Mouse (Mus musculus): ENCODE results near the gene G6pc3. TPM values are rescaled to one million over a fixed set of nuclear protein-coding genes. Genes with fewer than 3 reads are reported as not detected.
"Not testable (repeated sequence)": the region's sequence is repeated elsewhere in the genome, so short reads cannot be mapped to it uniquely, and the experiment has no call there.

The G6pc3 gene
- polyA plus RNA-seq, 1 experiment: 33.0 TPM

DNA sequence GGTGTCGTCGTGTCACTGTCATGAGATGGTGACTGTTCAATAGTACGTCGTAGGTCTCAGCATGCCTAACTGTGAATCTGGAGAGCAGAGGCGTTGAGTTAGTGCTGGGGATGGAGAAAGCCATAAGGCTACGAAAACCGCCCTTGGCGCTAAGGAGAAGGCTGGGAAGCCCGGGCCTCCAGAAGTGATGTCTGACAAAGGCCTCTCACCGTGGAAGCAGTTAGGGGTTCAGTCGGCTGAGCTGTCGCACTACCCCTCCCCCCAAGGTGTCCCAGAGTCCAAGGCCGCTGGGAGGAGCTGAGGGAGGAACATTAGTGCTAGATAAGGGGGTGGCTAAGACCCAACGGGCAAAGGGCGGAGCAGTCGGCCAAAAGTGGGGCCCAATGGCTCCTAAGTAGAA, 43.4 kb upstream of the G6pc3 start:
- no peaks in the 10 kb centered on the region for H3K36me3 ChIP-seq (ENCODE audit: control insufficient read depth, insufficient read depth, low read length, poor library complexity, severe bottlenecking)
- H3K27me3 ChIP-seq (ENCODE audit: control insufficient read depth, insufficient read depth, low read length, poor library complexity, severe bottlenecking): no peaks in the 10 kb centered on the region
- no peaks in the 10 kb centered on the region for H3K4me1 ChIP-seq (ENCODE audit: control insufficient read depth, insufficient read depth, low read length)
- TF ChIP-seq EP300 (IDR thresholded peaks at IDR 0.05; ENCODE audit: insufficient read depth, low read depth, low read length) (no peak), POLR2A (IDR thresholded peaks at IDR 0.05; ENCODE audit: insufficient read depth, low read length) (no peak), CTCF (IDR thresholded peaks at IDR 0.05; ENCODE audit: low read depth, low read length) (no peak)
- H3K9me3 ChIP-seq (replicated peaks; ENCODE audit: control insufficient read depth, insufficient read depth, low read length, poor library complexity, severe bottlenecking): no peaks in the 10 kb centered on the region
- no peak overlapping the region for H3K9ac ChIP-seq (ENCODE audit: low read depth, poor library complexity, severe bottlenecking)
- peak overlapping the region; percentile 52 for H3K4me3 ChIP-seq (ENCODE audit: low read depth, low read length)
- H3K27ac ChIP-seq (ENCODE audit: insufficient read depth, low read length): no peak overlapping the region

DNA sequence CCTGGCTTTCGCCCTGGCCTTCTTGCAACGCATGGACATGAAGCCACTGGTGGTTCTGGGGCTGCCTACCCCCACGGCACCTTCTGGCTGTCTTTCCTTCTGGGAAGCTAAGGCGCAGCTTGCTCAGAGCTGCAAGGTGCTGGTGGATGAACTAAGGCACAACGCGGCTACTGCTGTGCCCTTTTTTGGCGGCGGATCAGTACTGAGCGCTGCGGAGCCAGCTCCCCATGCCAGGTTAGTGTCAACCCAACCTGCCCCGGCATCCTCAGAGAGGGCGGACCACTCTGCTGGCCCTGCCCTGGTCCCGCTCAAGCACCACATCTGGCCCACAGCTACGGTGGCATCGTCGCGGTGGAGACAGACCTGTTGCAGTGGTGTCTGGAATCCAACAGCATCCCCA, 42.9 kb upstream of the G6pc3 start:
- Histone ChIP-seq H3K27ac (ENCODE audit: insufficient read depth, low read length) (no peak overlapping the region), H3K9ac (ENCODE audit: low read depth, poor library complexity, severe bottlenecking) (no peak overlapping the region), H3K27me3 (ENCODE audit: control insufficient read depth, insufficient read depth, low read length, poor library complexity, severe bottlenecking) (no peaks in the 10 kb centered on the region), H3K9me3 (replicated peaks; ENCODE audit: control insufficient read depth, insufficient read depth, low read length, poor library complexity, severe bottlenecking) (no peaks in the 10 kb centered on the region), H3K4me3 (ENCODE audit: low read depth, low read length) (peak overlapping the region; percentile 52), H3K36me3 (ENCODE audit: control insufficient read depth, insufficient read depth, low read length, poor library complexity, severe bottlenecking) (no peaks in the 10 kb centered on the region), H3K4me1 (ENCODE audit: control insufficient read depth, insufficient read depth, low read length) (no peaks in the 10 kb centered on the region)
- TF ChIP-seq CTCF (IDR thresholded peaks at IDR 0.05; ENCODE audit: low read depth, low read length): no peak
- no peak for TF ChIP-seq EP300 (IDR thresholded peaks at IDR 0.05; ENCODE audit: insufficient read depth, low read depth, low read length)
- TF ChIP-seq POLR2A (IDR thresholded peaks at IDR 0.05; ENCODE audit: insufficient read depth, low read length): no peak

GRCm38 (mm10) chr11:102147213-102147989, 42.0 kb upstream of the G6pc3 start:
- Histone ChIP-seq H3K36me3 (ENCODE audit: control insufficient read depth, insufficient read depth, low read length, poor library complexity, severe bottlenecking) (no peaks in the 10 kb centered on the region), H3K9ac (ENCODE audit: low read depth, poor library complexity, severe bottlenecking) (no peak overlapping the region), H3K27ac (ENCODE audit: insufficient read depth, low read length) (no peak overlapping the region), H3K4me3 (ENCODE audit: low read depth, low read length) (peak overlapping the region; percentile 14), H3K4me1 (ENCODE audit: control insufficient read depth, insufficient read depth, low read length) (no peaks in the 10 kb centered on the region), H3K27me3 (ENCODE audit: control insufficient read depth, insufficient read depth, low read length, poor library complexity, severe bottlenecking) (no peaks in the 10 kb centered on the region), H3K9me3 (replicated peaks; ENCODE audit: control insufficient read depth, insufficient read depth, low read length, poor library complexity, severe bottlenecking) (no peaks in the 10 kb centered on the region)
- TF ChIP-seq CTCF (IDR thresholded peaks at IDR 0.05; ENCODE audit: low read depth, low read length) (no peak), POLR2A (IDR thresholded peaks at IDR 0.05; ENCODE audit: insufficient read depth, low read length) (no peak), EP300 (IDR thresholded peaks at IDR 0.05; ENCODE audit: insufficient read depth, low read depth, low read length) (no peak)

DNA sequence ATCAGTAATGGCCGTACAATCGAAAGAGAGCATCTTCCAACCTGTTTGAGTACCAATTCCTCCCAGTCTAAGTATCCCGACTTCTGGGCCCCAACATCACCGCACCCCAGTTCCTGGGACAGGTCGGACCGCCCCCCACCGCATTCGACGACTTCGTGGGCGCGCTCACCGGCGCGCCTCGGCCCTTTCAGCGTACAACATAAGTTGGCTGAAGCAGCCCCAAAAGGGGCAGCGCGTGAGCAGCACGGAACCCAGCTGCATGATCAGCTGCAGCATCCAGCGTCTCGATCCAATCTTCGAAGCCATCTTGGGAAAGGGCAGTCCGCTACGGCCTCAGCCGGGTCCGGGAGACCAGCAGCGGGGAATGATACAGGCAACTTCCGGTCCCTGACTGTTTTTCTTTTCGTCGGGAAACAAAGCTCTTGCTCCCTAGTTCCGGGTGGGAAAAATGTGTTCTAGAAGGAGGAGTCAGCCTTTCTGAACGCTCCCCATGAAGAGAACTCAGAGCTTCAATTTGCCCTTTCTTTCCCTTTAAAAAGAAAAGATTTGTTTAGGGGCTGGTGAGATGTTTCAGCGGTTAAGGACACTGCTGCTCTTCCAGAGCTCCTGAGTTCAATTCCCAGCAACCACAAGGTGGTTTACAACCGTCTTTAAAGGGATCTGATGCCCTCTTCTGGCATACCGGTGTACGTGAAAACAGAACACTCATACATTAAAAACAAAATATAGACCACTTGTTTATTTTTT, 33.2 kb upstream of the G6pc3 start, which contains the start of gene Tmem101:
Tmem101 (minus strand) TSS at position 366 of the 747 bp plus-strand sequence.
- no peaks in the 10 kb centered on the region for H3K27me3 ChIP-seq (ENCODE audit: control insufficient read depth, insufficient read depth, low read length, poor library complexity, severe bottlenecking)
- H3K27ac ChIP-seq (ENCODE audit: insufficient read depth, low read length): no peak within 1 kb of the TSS
- peak within 1 kb of the TSS; percentile 72 for H3K9ac ChIP-seq (ENCODE audit: low read depth, poor library complexity, severe bottlenecking)
- H3K4me1 ChIP-seq (ENCODE audit: control insufficient read depth, insufficient read depth, low read length): no peaks in the 10 kb centered on the region
- H3K4me3 ChIP-seq (ENCODE audit: low read depth, low read length): peak within 1 kb of the TSS; percentile 84
- H3K9me3 ChIP-seq (replicated peaks; ENCODE audit: control insufficient read depth, insufficient read depth, low read length, poor library complexity, severe bottlenecking): no peaks in the 10 kb centered on the region
- peaks cover 2% of the 10 kb centered on the region; the same call in 1 of the 2 replicates for H3K36me3 ChIP-seq (ENCODE audit: control insufficient read depth, insufficient read depth, low read length, poor library complexity, severe bottlenecking)
- no peak for TF ChIP-seq CTCF (IDR thresholded peaks at IDR 0.05; ENCODE audit: low read depth, low read length)
- TF ChIP-seq POLR2A (IDR thresholded peaks at IDR 0.05; ENCODE audit: insufficient read depth, low read length): peak; percentile 38
- TF ChIP-seq EP300 (IDR thresholded peaks at IDR 0.05; ENCODE audit: insufficient read depth, low read depth, low read length): 0 out of 2 replicates have a peak, but pooled peaks have one; percentile 24

- Histone ChIP-seq H3K4me1 (ENCODE audit: control insufficient read depth, insufficient read depth, low read length) (no peaks in the 10 kb centered on the region), H3K27ac (ENCODE audit: insufficient read depth, low read length) (no peak overlapping the region), H3K36me3 (ENCODE audit: control insufficient read depth, insufficient read depth, low read length, poor library complexity, severe bottlenecking) (peaks cover 2% of the 10 kb centered on the region; the same call in 1 of the 2 replicates), H3K27me3 (ENCODE audit: control insufficient read depth, insufficient read depth, low read length, poor library complexity, severe bottlenecking) (no peaks in the 10 kb centered on the region), H3K4me3 (ENCODE audit: low read depth, low read length) (no peak overlapping the region), H3K9me3 (replicated peaks; ENCODE audit: control insufficient read depth, insufficient read depth, low read length, poor library complexity, severe bottlenecking) (no peaks in the 10 kb centered on the region), H3K9ac (ENCODE audit: low read depth, poor library complexity, severe bottlenecking) (peak overlapping the region; percentile 72; the same call in 1 of the 2 replicates)
- TF ChIP-seq CTCF (IDR thresholded peaks at IDR 0.05; ENCODE audit: low read depth, low read length) (no peak), EP300 (IDR thresholded peaks at IDR 0.05; ENCODE audit: insufficient read depth, low read depth, low read length) (no peak), POLR2A (IDR thresholded peaks at IDR 0.05; ENCODE audit: insufficient read depth, low read length) (no peak)
Observed at GRCm38 (mm10) chr11:102156786-102157089, 32.7 kb upstream of the G6pc3 start.

DNA sequence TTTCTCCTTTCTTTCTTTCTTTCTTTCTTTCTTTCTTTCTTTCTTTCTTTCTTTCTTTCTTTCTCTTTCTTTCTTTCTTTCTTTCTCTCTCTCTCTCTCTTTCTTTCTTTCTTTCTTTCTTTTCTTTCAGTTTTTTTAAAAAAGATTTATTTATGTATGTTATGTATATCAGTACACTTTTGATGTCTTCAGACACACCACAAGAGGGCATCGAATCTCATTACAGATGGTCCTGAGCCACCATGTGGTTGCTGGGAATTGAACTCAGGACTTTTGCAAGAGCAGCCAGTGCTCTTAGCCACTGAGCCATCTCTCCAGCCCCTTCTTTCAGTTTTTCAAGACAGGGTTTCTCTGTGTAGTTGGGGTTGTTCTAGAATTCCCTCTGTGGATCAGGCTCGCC, 31.4 kb upstream of the G6pc3 start:
- H3K27me3 ChIP-seq (ENCODE audit: control insufficient read depth, insufficient read depth, low read length, poor library complexity, severe bottlenecking); H3K9ac ChIP-seq (ENCODE audit: low read depth, poor library complexity, severe bottlenecking); H3K4me3 ChIP-seq (ENCODE audit: low read depth, low read length); H3K27ac ChIP-seq (ENCODE audit: insufficient read depth, low read length); H3K36me3 ChIP-seq (ENCODE audit: control insufficient read depth, insufficient read depth, low read length, poor library complexity, severe bottlenecking); H3K9me3 ChIP-seq (replicated peaks; ENCODE audit: control insufficient read depth, insufficient read depth, low read length, poor library complexity, severe bottlenecking); H3K4me1 ChIP-seq (ENCODE audit: control insufficient read depth, insufficient read depth, low read length): not testable (repeated sequence)

Data from ES-Bruce4 (cell line).